Mouse (Mus musculus): ENCODE data around the gene Camk2b.

Camk2b gene

DNA sequence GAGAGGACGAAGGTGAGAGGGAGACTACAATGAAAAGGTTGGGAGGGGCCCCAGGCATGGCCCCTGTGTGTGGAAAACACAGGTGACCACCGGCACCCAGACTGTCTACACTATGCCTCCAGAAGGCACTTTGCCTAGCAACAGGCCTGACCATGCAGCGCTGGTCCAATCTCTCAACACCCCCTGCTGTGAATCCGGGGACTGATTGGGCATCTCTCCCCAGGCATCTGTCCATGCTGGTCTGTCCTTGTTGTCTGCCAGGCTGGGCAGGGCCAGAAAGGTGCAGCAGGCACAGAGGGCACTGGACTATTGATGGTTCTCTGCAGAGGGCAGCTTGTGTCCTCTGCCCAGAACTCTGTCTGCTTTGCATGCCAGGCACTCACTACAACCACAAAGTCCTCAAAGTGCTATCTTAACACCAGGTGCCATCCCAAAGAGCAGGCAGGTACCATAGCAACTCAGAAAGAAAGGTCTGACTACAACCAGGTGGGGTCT is 16.0 kb downstream of the Camk2b start:
- CTCF ChIA-PET: no interaction called here

DNA sequence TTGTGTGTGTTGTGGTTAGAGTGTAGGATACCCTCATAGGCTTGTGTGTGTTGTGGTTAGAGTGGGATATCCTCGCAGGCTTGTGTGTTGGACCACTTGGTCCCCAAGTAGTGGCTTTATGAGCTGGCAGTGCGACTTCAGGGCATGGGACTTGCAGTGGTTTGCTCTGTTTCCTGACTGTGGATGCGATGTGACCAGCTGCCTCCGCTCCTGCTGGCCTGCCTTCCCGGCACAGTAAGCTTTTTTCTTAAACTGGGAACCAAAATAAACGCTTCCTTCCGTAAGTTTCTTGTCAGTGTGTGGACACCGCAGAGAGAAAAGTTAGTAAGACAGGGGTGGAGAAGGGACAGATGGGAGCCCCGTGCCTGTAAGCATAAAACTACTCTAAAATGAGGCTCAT is 18.0 kb downstream of the Camk2b start:
- CTCF ChIA-PET: no interaction called here

DNA sequence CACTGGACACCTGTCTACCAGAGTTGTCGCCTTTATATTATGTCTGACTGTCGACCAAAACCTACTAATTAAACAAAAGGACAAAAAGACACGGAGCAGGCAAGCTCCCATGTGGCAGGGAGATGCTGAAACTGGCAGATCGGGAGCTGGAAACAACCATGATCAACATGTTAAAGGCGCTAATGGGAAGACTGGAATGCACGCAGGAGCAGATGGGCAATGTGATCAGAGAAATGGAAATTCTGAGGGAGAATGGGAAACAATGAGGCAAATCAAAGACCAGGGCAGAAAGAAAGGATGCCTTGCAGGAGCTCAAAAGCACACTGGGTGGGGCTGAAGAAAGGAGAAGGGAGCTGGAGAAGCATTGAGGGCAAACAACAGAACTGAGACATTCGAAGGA is 27.2 kb downstream of the Camk2b start:
- CTCF ChIA-PET: no interaction called here

DNA sequence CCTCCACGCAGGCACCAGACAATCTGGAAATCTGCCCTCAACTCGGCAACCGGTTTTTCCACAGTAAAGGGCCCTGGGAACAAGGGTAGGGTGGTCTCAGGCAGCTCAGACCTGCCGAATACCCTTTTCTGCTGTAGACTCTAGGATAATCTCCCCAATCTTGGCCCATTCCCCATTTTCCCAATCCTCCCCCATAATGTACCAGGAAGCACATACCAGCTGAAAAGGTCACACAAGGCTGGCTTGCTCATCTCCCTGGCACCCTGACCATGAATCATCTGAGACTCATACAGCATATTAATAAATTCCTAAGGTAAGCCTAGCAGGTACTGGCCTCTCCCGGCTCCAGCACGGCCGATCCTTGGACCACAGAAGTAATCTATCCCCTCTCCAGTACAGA is 28.5 kb downstream of the Camk2b start:
- CTCF ChIA-PET: no interaction called here

DNA sequence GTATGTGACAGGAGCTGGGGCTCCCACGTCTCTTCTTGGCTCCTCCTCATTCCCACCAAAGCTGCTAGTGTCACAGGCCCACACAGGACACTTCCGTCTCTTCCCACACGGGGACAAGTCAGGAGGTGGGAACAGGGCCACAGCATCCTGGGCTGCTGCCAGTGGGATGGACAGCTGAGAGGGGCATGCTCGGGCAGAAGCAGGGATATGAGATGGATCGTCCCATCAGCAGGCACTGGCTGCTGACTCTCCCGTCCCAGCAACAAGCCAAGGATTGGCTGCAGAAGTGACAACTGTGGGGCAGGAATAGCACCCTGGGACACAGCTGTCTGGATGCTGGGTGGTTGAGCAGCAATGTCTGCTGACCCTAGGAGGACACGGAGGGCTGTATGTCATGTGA is 29.0 kb downstream of the Camk2b start:
- CTCF ChIA-PET: no interaction called here

DNA sequence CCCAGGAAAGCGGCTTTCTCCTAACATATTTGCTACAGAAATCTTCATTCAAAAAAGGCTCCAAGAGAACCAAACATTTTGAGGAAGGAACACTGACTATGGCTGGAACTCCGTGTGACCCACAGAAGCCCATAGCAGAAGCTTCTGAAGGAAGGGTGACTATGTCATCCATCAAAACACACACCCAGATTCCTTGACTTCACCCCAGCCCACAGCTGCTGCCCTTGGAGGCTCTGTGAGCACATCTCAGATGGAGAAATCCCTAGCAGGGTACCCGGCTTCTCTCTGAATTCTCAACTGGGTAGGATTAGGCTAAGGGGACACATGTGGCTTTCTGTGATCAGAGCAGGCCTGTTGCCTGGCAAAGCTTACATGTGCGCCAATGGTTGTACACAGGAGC is 29.7 kb downstream of the Camk2b start:
- CTCF ChIA-PET: no interaction called here

DNA sequence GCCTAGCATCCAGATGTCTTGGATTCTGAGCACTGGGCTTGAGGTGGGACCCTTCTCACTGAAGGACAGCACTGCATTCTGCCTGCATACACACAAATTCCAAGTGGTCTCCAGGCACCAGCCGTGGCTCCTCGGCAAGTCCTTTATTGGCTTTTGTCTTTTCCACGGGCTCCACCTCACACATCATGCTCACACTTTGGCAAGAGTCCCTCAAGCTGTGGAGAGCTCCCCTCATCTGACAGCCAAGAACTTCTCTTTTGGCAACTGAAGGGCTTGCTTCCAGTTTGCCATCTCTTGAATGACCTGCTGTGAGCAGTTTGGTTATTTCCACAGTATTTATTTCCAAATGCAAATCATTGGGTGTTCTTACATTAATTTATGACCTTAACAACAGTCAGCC is 30.6 kb downstream of the Camk2b start:
- CTCF ChIA-PET: no interaction called here

DNA sequence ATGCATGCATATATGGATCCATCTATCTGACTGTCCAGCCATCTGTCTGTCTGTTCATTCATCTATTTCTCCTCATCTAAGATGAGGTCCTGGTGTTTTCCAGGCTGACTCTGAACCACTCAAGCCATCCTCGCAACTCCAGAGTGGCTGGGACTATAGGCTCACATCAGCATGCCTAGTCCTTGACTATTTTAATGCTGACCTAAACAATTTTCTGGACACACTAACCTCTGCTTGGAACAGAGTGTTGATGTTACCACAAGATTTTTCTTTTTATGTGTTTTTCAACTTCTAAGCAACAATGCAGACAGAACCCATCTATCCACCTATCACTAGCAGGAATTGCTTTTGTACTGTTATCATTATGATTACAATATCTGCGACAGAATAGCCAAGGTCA is 31.4 kb downstream of the Camk2b start:
- CTCF ChIA-PET: no interaction called here

DNA sequence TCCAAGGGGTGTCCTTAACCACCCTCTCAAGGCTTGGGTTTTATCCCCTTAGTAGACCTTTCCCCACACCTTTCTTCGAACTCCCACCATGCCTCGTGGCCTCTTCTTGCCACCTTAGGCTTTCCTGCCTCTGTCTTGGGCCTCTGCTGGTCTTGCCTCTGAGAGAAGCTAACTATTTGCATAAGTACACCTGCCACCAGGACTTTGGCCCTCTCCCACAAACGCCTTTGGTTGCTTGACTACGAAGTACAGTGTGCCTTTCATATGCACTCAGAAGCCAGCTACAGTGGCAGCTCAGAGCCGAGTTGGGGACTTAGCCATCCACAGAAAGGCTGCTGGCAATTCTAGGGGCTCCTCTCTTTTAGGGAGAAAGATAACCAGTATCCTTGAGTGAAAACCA is 32.4 kb downstream of the Camk2b start:
- CTCF ChIA-PET: interaction anchor here (1.5 to 1.7 kb wide), 2 partner anchors 38 to 44 kb away, joined by 4 to 7 read pairs; no protein-coding TSS in a partner anchor

DNA sequence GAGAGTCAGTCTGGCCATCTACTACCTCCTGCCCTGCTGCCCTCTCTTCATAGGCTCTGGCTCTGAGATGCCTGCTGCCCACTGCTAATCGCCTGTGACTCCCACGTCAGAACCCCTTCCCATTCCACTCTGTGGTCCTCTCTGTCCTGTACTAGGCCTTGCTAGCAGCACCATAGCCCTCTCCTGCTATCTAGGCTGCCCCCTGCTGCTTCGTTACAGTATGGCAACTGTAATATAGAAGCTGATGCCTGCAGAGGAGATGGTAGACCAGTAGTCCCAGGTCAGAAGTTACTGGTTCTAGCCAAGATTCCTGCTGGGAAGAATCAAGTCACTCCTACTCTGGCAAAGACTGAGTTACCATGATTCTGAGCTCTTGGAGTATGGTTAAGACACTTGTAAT is 33.0 kb downstream of the Camk2b start:
- CTCF ChIA-PET: interaction anchor here (1.5 to 1.7 kb wide), 2 partner anchors 37 to 43 kb away, joined by 4 to 7 read pairs; no protein-coding TSS in a partner anchor

DNA sequence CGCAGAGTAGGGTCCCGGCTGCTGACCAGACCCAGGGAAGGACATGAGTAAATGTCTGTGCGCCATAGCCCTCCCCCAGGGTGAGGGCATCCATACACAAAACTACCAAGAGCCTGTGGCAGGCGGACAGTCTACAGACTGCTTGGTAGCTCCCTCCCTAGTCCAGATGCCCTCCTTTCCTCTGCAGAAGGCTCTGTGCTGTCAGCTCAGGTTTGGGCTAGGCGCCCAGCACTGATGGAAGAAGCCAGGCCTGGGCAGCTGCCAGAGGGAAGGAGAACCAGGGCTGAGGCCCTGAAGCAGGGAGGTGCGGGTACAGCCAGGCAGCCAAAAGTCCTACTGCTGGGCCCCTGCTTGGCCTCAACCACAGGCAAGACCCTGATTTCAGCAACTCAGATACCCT is 35.5 kb downstream of the Camk2b start:
- CTCF ChIA-PET: no interaction called here

DNA sequence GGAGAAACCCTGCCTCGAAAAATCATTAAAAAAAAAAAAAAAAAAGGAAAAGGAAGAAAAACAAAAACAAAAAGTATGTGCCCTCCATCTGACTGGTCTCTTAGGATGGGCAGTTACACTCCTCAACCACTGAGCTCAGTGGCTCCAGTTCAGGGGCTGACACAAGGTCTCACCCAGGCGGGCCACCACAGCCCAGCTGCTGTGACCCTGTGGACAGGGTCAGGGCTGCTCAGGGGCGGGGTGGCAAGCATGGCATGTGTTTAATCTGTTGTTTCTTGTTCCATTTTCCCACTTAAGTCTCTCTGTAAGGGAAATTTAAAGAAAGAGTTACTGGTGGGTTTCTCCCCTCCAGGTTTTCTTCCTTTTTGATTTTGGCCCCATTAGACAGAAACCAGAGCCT is 36.4 kb downstream of the Camk2b start:
- CTCF ChIA-PET: interaction anchor here (0.7 kb wide), 1 partner anchor 33 kb away, joined by 3 read pairs; no protein-coding TSS in a partner anchor

DNA sequence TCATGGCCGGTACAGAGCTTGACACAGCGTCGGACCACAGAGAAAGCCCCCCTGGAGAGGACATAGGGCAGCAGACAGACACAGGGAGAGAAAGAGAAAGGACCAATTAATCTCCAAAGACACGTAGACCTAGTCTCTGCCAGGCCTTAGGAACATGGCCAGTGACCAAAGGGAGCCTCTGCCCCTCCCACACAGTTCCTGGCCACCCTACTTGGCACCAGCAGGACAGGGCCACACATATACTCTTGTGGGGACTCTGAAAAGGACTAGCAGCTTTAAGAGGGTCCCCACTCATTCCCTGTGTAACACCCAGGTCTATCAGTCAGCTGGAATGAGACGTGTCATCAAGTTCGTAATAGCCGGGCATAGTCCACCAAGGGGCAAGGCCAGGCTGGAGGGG is 37.3 kb downstream of the Camk2b start:
- CTCF ChIA-PET: no interaction called here

DNA sequence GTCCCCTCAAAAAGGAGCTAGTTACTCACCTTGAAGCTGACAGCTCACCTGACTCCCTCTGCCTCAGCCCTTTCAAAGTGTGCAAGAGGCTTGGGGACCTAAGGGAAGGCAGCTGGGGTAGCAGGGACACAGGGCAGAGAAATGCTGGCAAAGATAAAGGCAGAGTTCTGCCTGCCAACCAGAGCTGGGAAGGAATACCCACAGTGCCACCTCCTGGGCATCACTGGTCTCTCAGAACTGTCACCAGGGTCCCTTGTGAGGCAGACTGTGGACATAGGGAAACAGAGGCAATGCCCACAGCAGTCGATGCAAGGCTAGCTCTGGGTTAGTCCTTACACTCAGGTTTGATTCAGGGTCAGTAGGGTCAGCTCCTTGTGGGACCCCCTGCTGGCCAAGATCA is 39.8 kb downstream of the Camk2b start:
- CTCF ChIA-PET: interaction anchor here (1.1 to 2.9 kb wide), 5 partner anchors 10 to 35 kb away, joined by 4 to 19 read pairs (median 7); no protein-coding TSS in a partner anchor

DNA sequence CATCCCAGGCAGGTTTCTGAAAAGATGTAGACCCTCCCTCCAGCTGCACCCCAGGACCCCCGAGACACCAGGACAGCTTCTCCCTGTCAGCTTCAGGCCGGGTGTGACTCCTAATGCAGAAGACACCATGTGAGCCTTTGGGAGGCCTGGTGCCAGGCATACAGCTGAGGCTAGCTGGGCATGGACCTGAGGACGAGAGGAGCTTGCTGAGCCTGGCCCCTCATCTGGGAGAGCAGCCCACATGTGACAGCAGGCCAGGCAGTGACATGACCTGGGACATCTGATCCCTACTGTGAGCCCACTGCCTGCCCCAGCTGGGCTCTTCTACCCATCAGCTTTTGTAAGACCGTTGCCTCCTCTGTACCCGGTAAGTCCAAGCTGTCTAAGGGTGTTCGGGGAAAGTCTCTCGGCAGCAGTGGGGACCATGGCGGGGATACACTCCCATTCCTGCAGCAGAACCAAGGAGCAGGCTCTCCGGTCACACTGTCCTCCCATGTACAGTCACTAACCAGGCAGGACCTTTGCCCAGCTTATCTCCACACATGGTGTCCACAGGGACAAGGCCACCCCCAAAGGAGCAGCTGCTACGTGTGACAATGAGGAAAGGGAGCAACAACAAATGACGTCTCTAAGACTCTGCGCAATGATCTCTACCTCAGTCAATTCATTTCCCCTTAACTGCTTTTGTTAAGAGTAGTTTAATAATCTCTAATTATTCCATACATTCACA is 41.1 kb downstream of the Camk2b start:
- CTCF ChIA-PET: interaction anchor here (2.2 to 2.9 kb wide), 2 partner anchors 9 to 29 kb away, joined by 7 to 19 read pairs; no protein-coding TSS in a partner anchor

DNA sequence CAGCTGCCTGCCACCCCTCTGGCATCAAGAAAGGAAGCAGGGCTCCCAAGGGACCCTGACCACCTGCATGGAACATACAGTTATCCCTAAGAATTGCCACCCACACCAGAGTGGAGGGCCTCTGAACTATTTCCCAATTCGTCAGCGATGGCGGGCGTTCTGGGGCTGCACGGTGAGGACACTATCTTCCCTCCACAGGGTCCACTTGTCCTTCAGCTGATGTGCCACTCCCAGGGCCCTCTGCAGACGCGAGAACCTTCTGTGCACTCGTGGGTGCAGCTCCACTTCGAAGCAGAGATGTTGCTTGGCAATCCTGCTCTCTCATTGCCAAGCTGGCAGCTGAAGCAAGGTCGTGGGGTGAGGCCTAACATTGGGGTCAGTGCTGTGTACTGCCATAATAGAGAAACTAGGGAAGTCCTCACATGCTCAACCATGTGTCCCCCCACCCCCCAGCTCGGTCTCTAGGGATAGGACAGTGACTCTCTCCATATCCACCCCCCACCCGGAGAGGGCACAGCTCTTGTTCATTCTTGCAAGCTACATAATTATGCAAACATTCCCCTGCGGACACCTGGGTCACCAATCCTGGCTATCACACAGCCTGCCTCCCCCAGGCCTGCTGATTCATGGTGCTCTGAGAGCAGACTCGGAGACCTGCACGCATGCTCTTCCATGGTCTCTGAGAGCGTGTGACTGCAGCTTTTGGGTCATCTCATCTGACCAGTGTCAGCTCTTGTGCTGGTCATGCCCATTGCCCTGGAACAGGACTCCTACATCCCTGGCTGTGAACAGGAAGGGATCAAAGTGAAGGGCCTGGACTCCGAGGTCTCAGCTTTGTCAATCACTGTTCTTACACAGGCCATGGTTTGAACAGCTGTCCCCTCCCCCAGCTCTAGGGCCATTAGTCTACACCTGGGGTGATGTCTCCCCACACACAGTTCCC is 45.0 kb downstream of the Camk2b start:
- CTCF ChIA-PET: interaction anchor here (1.9 kb wide), 1 partner anchor 25 kb away, joined by 5 read pairs; no protein-coding TSS in a partner anchor

DNA sequence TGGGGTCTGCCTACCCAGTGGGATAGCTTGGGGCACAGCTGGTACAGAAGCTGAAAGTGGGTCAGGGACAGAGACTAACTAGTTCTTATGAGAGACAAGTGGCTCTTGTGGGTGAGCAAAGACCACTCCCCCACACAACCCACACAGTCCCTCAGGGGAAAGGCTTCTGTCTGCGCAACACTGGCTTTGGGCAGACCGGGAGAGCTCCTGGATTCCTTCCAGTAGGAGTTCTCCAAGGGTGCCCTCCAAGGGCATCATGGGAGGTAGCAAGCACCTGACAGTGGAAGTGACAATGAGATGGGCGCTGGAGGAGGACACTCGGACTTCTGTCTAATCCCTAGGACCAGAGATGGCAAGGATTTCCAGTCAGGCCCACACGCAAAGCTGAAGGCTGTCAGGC is 45.8 kb downstream of the Camk2b start:
- CTCF ChIA-PET: interaction anchor here (0.6 to 1.9 kb wide), 2 partner anchors 25 to 29 kb away, joined by 5 to 10 read pairs; no protein-coding TSS in a partner anchor

DNA sequence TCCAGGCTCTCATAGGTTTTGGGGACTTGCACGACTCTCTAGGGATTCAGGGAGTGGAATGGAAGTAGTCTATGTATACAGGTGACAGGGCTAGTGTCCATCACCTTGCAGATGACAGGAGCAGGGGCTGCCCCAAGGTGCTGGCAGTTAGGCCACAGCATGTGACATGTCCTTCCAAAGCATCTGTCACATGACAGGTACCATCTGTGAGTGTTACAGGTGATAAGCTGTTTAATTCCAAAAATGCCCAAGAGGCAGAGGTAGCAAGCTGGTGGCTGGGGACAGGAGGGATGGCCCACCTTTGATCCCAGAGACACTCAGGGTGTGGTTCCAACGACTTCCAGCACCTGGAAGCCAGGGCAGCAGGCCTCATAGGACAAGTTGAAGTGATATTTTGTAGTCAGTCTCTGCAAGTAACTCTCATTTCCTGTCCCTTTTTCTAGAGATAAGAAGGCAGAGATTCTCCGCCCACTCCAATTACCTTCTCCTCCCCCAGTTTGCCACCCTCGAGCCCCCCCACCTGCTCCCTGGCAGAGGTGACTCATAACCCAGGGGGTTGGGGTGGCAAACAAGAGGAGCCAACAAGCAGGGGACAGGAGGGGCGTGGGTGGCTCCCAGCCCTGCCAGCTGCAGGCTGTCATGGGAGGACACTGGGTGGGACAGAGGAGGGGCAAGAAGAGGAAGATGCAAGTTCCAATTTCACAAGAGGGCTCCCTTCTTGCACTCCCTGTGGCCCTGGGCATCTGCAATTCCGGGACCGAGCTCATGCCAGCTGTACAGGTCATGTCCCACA is 47.7 kb downstream of the Camk2b start:
- CTCF ChIA-PET: interaction anchor here (1.0 kb wide), 1 partner anchor 18 kb away, joined by 3 read pairs; no protein-coding TSS in a partner anchor

DNA sequence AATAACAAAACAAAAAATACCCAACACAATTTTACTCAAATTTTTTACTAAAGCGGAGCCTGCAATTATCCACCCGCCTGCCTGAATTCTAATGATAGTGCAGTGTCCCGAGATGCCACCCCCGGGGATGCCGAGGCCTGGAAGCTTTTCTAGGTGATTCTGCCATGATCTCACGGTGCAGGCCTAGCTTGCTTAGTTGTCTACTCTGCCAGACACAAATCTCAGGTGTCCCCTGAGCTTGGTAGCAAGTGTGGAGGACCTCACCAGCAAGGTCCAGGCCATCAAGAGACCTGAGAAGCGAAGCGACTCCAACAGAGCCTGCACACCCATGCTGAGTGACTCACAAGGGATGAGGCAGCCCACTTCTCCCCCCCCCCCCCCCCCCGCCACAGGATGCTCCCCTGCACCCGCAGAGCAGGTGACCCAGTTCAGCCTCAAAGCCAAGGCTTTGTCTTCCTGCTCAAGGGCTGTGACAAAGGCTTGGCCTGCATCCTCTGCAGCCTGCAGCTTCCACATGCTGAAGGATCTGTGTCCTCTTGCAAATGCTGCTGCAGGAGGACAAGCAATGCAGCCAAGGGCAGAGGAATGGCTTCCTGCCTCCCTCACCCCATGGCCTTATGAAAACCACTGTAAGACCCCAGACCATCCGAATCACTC is 48.5 kb downstream of the Camk2b start:
- CTCF ChIA-PET: interaction anchor here (0.7 to 1.0 kb wide), 2 partner anchors 16 to 18 kb away, joined by 3 read pairs; no protein-coding TSS in a partner anchor

DNA sequence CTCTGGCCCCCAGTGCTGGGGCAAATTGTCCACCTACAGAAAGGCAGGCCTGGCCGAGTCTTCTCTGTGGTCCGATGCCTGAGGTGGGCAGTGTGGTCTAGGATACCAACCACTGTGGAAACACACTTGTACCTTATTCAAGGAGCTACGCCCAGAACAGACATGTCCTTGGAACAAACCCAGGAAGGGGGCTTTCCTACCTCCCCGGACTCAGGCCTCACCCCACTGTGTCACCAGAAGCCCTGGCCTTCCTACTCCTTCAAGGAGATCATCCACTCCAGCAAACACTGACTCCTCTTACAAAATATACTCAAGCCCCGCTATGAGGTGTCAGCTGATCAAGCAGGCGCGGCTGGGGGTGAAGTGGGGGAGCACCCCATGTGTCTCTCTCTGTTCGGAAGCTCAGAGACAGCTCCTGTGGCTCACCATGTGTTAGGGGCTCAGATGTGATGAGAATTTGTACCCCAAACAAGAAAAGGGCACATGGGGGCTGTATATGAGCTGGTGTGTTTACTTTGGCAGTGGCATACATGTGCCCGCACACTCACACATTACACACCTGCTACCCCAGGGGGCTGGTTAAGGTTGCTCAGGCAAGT is 49.3 kb downstream of the Camk2b start:
- CTCF ChIA-PET: interaction anchor here (0.6 to 2.5 kb wide), 4 partner anchors 9 to 344 kb away, joined by 3 to 8 read pairs (median 6); no protein-coding TSS in a partner anchor
